31 mouse cellular contexts compared by ENCODE assay signal in the genomic region with DNA sequence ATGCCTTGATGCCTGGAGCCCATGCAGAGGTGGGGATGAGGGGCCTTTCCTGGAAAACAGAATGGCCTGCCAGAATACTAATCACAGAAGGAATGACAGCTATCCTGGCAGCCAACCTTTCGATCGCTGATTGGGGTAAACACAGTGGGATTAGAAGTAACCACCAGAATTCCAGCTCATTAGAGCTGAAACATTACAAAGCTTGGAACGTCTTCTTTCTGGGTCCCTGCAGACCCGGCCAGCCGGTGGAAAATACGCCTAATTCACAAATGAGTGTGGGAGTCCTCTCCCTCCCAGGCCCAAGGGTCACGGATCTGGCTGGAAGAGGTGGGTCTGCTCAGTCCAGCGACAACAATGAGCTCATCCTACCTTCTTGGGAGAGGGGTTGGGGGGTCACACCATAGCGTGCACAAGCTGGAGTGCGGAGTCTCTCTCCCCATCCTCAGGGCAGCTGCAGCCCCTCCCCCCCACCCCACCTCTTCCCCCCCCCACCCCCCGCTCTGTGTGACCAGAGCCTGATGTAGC.
DNase-seq lines count a peak whose midpoint lies in the region; ATAC-seq and TF ChIP-seq lines count a peak whose summit lies in the region.
"Had no signal": no experiment of that assay in that cellular context is flagged by ENCODE, and none has a peak within 500 bp of the region (broad histone marks: within the 10 kb centered on the region; RNA-seq: fewer than 3 reads in every experiment).

No protein-coding gene starts in this region.

- no peak overlapping the region for H3K27ac ChIP-seq in hindbrain, postnatal 0 days
- no peak overlapping the region for H3K27ac ChIP-seq in hindbrain, embryonic 16.5 days (ENCODE audit: low read depth, low read length)
- no peak overlapping the region for H3K27ac ChIP-seq in intestine, embryonic 16.5 days (ENCODE audit: low read length)
- H3K27ac ChIP-seq: forebrain, embryonic 13.5 days; hindbrain, embryonic 13.5 days; liver, embryonic 14.5 days; midbrain, embryonic 10.5 days; neural tube, embryonic 12.5 days had no signal

- H3K27me3 ChIP-seq in hindbrain, postnatal 0 days (ENCODE audit: insufficient read depth, low read length) = no peaks in the 10 kb centered on the region
- no peaks in the 10 kb centered on the region for H3K27me3 ChIP-seq in hindbrain, embryonic 16.5 days (replicated peaks; ENCODE audit: control insufficient read depth, insufficient read depth, low read length)
- H3K27me3 ChIP-seq in intestine, embryonic 16.5 days (replicated peaks; ENCODE audit: control insufficient read depth, insufficient read depth, low read length) = no peaks in the 10 kb centered on the region
- H3K27me3 ChIP-seq: CH12.LX; forebrain, embryonic 13.5 days; hindbrain, embryonic 13.5 days; neural tube, embryonic 12.5 days had no signal

- no peak for TF ChIP-seq POLR2A in brain, embryonic 14.5 days (IDR thresholded peaks at IDR 0.05; ENCODE audit: borderline replicate concordance, extremely low read depth, insufficient read depth, insufficient read length, poor library complexity, severe bottlenecking)

- no peak overlapping the region for H3K4me2 ChIP-seq in hindbrain, postnatal 0 days (ENCODE audit: low read depth, low read length)
- H3K4me2 ChIP-seq in hindbrain, embryonic 16.5 days (ENCODE audit: low read length) = no peak overlapping the region
- H3K4me2 ChIP-seq in intestine, embryonic 16.5 days (ENCODE audit: low read depth, low read length) = no peak overlapping the region
- H3K4me2 ChIP-seq: forebrain, embryonic 13.5 days; heart, embryonic 11.5 days; hindbrain, embryonic 13.5 days; neural tube, embryonic 12.5 days had no signal

- H3K9ac ChIP-seq in hindbrain, postnatal 0 days (replicated peaks; ENCODE audit: low read length) = no peak overlapping the region
- H3K9ac ChIP-seq in hindbrain, embryonic 16.5 days (ENCODE audit: low read depth, low read length) = no peak overlapping the region
- H3K9ac ChIP-seq in intestine, embryonic 16.5 days (ENCODE audit: low read depth, low read length) = no peak overlapping the region
- H3K9ac ChIP-seq: forebrain, embryonic 13.5 days; hindbrain, embryonic 13.5 days; liver, embryonic 14.5 days; neural tube, embryonic 12.5 days had no signal

- peak; percentile 16 for DNase-seq in hindbrain, postnatal 0 days (ENCODE audit: low spot score)
- DNase-seq in Muller cell, postnatal 12 days (ENCODE audit: inconsistent ontology term) = peak; percentile 91
- peak; percentile 39 for DNase-seq in brain, embryonic 14.5 days (ENCODE audit: low read depth)
- peak; percentile 32 for DNase-seq in retina, postnatal 1 day
- DNase-seq: adrenal gland, adult 8-10 months; B cell, adult 2 months; cerebellum, adult 8-10 months; cerebellum, postnatal 25 days; gastrocnemius, postnatal 25 days; heart, adult 11 months; heart, postnatal 36 days; kidney, adult 18-20 months; kidney, postnatal 10 days; layer of hippocampus, adult 9-11 months; liver; lung, adult 2 months; lung, postnatal 10 days had no signal

- WGBS in hindbrain, postnatal 0 days = 56% methylated on average over 11 of the region's 11 CpGs
- WGBS in hindbrain, embryonic 16.5 days = 76% methylated on average over 11 of the region's 11 CpGs
- 80% methylated on average over 11 of the region's 11 CpGs for WGBS in intestine, embryonic 16.5 days

- H3K36me3 ChIP-seq in hindbrain, postnatal 0 days (ENCODE audit: insufficient read depth, low read length) = no peaks in the 10 kb centered on the region
- H3K36me3 ChIP-seq in hindbrain, embryonic 16.5 days (ENCODE audit: control insufficient read depth, insufficient read depth, low read length) = no peaks in the 10 kb centered on the region
- H3K36me3 ChIP-seq in intestine, embryonic 16.5 days (ENCODE audit: control insufficient read depth, insufficient read depth, low read length) = no peaks in the 10 kb centered on the region
- H3K36me3 ChIP-seq: hindbrain, embryonic 13.5 days; midbrain, embryonic 10.5 days; neural tube, embryonic 12.5 days had no signal

- no peak overlapping the region for H3K4me3 ChIP-seq in hindbrain, postnatal 0 days (ENCODE audit: low read length)
- H3K4me3 ChIP-seq in hindbrain, embryonic 16.5 days (ENCODE audit: low read length) = no peak overlapping the region
- H3K4me3 ChIP-seq in intestine, embryonic 16.5 days (ENCODE audit: low read length) = no peak overlapping the region
- H3K4me3 ChIP-seq: erythroblast, embryonic 14.5 days; forebrain, embryonic 13.5 days; hindbrain, embryonic 13.5 days; midbrain, embryonic 10.5 days; myocyte; neural tube, embryonic 12.5 days had no signal

- no peak for ATAC-seq in hindbrain, postnatal 0 days
- no peak for ATAC-seq in hindbrain, embryonic 16.5 days
- ATAC-seq in intestine, embryonic 16.5 days = no peak
- ATAC-seq in CD4-positive, CD25-positive, alpha-beta regulatory T cell, adult 4 months = no peak
- ATAC-seq: forebrain, embryonic 13.5 days; inflammation-experienced regulatory T-cells, adult 6 months; midbrain, embryonic 16.5 days had no signal

- no peaks in the 10 kb centered on the region for H3K9me3 ChIP-seq in hindbrain, postnatal 0 days (ENCODE audit: low read length)
- H3K9me3 ChIP-seq in hindbrain, embryonic 16.5 days (ENCODE audit: control insufficient read depth, low read length) = no peaks in the 10 kb centered on the region
- H3K9me3 ChIP-seq in intestine, embryonic 16.5 days (ENCODE audit: control insufficient read depth, low read length) = no peaks in the 10 kb centered on the region
- H3K9me3 ChIP-seq: forebrain, embryonic 13.5 days; hindbrain, embryonic 13.5 days; midbrain, embryonic 10.5 days had no signal

- no peak for TF ChIP-seq CTCF in hindbrain, postnatal 0 days (IDR thresholded peaks at IDR 0.05; ENCODE audit: low read depth)
- TF ChIP-seq CTCF in brain, embryonic 14.5 days (IDR thresholded peaks at IDR 0.05; ENCODE audit: borderline replicate concordance, extremely low read depth, insufficient read depth, insufficient read length) = no peak

- no peaks in the 10 kb centered on the region for H3K4me1 ChIP-seq in hindbrain, postnatal 0 days (ENCODE audit: insufficient read depth, low read length)
- H3K4me1 ChIP-seq in hindbrain, embryonic 16.5 days (ENCODE audit: control insufficient read depth, insufficient read depth, low read depth, low read length) = no peaks in the 10 kb centered on the region
- H3K4me1 ChIP-seq in intestine, embryonic 16.5 days (ENCODE audit: control insufficient read depth, insufficient read depth, low read length) = peaks cover 7% of the 10 kb centered on the region; the same call in 1 of the 2 replicates
- H3K4me1 ChIP-seq: hindbrain, embryonic 13.5 days; neural tube, embryonic 12.5 days had no signal

Comparison
In these comparisons a context has a peak if more than half of its experiments do, and no peak if none do; other contexts are left out.
1. DNase-seq: peak in every context shown above with its lines; median percentile 91 in Muller cell, postnatal 12 days; 39 in brain, embryonic 14.5 days; 32 in retina, postnatal 1 day; 16 in hindbrain, postnatal 0 days.